Mouse (Mus musculus) ES-CJ7 (cell line): ENCODE measurements at regions not wholly inside any gene's neighbourhood (a gene's known extent, or its start where the extent isn't known, plus 50 kb on each side); places are given as distances from the start of the nearest gene placed in this dataset.

Source experiments
- DNase-seq: peaks from one replicate; pipeline ENCODE4 v3.0.0; 2011; ENCODE audit warnings: low read depth, low spot score

DNA sequence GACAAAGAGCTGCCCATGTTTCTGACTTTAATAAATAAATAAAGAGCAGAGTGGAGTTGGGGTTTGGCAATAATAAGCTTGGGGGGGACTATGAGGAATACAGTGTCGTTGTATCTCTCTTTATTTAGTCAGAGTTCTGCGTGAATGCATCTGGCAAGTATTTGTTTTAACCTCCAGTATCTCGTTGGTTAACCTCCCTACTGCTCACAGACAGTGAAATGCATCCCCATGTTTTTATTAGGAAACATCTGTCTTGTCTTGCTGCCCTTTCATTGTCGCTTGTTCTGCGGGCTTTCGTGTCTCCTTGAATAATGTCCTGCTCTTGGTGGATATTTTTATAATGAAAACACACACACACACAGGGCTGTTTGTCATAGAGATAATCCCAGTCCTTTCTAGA lies 118.8 kb upstream of the Ccdc54 start:
- DNase-seq, result no peak

DNA sequence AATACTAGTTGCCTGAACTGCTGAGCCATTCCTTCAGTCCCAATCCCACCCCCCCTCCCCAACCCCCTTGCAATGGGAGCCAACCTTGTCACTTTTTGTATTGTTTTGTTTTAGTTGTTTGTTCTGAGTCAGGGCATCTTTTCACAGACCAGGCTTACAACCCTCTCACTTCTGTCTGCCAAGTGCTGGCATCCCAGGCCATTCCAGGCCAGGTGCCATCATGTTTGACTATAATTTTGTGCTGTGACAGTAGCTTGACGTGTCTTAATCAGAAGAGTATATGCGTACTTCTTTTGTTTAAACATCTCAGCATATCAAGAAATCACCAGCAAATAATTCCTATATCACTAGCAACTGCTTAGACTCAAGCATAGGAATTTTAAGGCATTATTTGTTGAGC lies 117.0 kb upstream of the Ccdc54 start:
- no peak for DNase-seq

- DNase-seq, result no peak
These were observed 115.0 kb upstream of the Ccdc54 start for GRCm38 (mm10) chr16:50705921-50706320.

DNA sequence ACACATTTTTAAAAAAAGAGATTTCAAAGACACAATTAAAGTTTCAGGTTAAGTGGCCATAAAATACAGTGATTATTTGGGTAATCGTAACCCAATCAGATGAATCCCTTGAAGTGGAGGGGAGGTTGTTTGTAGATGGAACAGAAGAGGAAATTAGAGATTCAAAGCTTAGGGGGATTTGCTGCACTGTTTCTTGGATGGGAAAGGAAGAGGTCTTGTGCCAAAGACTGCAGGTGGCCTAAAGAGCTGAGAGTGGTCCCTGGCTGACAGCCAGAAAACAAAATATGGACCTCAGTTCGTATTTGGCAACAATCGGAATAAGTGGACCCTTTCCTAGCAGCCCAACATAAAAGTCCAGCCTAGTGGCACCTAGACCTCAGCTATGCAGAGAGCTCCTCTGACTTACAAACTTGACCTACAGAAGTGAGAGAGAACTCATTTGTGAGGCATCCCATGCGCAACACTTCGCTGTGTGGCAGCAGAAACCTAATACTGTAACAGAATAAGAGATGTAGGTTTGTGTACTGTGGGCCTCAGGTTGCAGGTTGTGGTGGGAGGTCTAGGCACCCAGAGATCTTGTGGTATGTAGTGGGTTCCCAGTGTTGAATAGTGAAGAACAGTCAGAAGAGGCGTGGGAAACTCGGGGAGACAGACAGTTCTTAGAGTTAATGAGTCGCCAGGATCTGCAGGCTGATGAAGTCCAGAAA lies 110.0 kb upstream of the Ccdc54 start:
- no peak for DNase-seq

DNA sequence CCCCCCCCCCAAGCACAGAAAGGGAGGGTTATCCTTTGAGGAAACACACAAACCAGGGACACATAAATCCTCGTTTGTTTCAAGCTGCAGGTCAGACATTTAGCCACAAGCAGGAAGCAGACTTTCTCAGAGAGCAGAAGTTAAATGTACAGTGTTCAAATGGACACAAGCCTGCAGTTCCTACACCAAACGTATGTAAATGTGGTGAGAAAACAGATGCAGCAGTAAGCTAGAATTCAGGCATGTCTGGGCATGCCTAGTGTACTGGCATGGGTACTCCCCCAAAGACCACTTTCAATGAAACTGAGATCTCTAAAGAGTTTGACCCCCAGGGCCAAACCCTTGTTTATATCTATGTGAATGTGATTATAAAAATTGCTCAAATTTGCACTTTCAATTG lies 109.2 kb upstream of the Ccdc54 start:
- DNase-seq, result peak; percentile 72

GRCm38 (mm10) chr16:50697722-50698121 lies 106.8 kb upstream of the Ccdc54 start:
- no peak for DNase-seq

GRCm38 (mm10) chr16:50696052-50696451 lies 105.1 kb upstream of the Ccdc54 start:
- no peak for DNase-seq

DNA sequence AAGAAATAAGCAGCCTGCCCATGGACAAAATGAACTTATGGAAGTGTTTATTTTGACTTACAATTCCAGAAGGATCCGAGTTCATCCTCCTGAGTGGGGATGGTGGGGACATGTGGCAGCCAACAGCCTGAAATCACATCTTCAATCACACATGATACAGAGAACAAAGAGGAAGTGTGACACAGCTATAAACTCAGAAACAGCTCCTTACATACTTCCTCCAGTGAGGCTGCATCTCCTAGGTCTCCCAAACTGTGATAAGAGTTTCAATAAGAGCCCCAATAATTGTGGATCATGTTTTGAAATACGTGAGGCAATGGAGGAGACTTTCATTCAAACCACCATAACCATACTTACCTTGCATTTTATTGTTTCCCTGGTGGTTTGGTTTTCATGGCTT lies 103.1 kb upstream of the Ccdc54 start:
- no peak for DNase-seq

GRCm38 (mm10) chr16:50690818-50691217 lies 99.9 kb upstream of the Ccdc54 start:
- no peak for DNase-seq

DNA sequence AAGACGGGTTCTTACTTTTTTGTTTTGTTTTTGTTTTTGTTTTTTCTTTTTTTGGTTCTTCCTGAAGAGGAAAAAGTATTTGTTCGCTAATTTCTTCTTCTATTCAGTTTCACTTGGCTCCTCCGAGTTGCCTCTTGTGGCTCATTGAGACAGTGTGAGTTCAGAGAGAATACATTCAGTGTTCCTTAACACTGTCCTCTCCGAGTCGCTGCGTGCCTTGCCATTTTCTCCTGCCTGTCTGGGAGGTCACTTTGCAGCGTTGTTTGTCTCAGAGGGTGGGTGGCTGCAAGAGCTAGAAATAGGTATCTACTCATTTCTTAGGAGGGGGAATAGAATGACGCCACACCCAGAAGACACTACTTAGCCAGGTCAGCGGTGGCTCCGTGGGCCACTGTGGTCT lies 98.6 kb upstream of the Ccdc54 start:
- DNase-seq, result no peak

DNA sequence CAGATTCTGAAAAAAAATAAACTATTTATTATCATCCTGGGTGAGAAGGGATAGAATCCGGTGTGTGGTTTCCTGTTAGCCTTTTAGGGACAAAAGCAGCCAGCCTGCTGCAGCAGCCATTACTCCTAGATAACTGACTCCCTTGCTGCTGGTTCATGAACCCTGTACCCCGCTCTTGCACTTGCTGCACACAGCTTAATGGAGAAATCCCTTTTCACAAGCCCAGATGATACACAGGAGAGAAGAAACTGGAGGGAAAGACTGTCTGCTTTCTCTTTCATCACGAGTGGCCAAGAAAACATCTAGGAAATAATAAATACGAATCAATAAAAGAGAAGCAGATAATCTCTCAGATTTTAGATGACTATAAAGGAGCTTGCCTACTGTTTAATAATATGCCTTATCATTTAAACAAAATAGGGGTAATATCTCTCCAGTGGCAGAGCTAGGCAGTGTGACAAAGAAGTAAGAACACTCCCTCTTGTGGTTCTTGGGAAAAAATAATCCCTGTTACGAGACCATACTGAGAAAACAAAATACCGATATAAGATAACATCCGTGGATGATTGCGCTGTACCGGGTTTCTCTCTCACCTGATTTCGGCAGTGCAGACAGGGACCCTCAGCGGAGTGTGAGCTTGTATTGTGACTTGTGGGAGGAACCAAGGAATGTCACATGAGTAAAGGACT lies 98.0 kb upstream of the Ccdc54 start:
- no peak for DNase-seq

- no peak for DNase-seq
These were observed 88.7 kb upstream of the Ccdc54 start for GRCm38 (mm10) chr16:50679698-50680097.

DNA sequence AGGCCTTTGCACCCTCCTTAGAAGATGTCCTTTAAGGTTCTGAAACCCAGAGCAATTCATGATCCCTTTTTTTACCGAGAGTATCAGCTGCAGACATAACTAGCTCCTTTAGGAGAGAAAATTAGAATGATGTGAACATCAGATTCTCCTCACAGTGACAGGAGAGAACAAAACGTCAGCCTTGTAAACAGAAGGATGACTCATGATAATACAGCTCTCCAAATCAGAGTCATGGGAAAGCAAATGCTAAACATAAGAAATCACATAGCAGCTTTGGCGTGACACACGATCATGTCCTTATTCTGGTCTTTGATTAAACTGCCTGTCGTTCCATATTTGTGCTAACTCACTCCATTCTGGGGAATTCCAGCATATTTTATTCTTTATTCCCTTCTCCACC lies 82.4 kb upstream of the Ccdc54 start:
- no peak for DNase-seq

DNA sequence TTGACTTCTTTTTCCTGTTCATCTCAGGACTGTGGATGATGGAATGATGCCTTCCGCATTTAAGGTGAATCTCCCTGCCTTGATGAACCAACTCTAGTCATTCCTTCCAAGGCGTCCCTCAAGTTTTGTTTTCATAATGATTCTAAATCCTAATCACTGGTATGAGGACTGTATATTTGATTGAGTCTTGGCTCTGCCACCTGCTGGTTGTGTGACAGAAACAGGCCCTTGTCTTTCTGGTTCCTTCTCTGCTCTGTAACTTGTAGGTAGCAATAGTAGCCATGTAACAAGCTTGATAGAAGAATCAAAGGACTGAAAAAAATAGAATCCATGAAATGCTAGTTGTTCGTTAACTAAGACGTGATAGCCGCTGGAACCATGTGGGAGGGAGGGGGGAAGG lies 81.8 kb upstream of the Ccdc54 start:
- no peak for DNase-seq

DNA sequence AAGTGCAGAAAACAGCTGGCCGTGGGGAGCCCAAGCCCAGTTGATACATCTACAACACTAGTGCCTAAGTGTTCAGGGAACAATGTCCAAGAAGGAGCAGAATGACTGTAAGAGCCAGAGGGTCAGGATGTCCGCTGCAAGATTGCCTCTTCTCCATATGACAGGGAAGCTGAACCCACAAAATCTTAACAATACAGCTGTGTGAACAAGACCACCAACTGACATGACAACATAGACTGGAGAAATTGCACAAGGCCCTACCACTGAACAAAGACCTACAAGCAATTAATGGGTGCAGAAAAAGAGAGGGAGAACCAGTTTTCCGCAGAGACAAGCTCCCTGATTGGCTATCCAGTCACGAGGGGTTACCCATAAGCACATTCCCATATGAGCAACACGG lies 80.2 kb upstream of the Ccdc54 start:
- DNase-seq, result no peak

- DNase-seq, result no peak
These were observed 73.3 kb upstream of the Ccdc54 start for GRCm38 (mm10) chr16:50664240-50664639.
